Mouse (Mus musculus) lung, postnatal 0 days (tissue): ENCODE data around the gene Ctnnal1. TPM values are rescaled to one million over a fixed set of nuclear protein-coding genes. Genes with fewer than 3 reads are reported as not detected.

Source experiments
- ATAC-seq: fragments of 200-750 bp; cut with Nextera tagmentation; 2 replicates; pipeline ENCODE4 v1.8.0; 2017; ENCODE audit warnings: moderate library complexity
- DNase-seq: peaks from one replicate; pipeline ENCODE4 v3.0.0-alpha.2; 2016; ENCODE audit warnings: low spot score
- H3K27ac ChIP-seq: fragments of 300-500 bp; sonication (generic); 2 replicates; pipeline ENCODE4 v1.5.1; 2014; ENCODE audit warnings: antibody characterized with exemption, mild to moderate bottlenecking, low read length, mixed read lengths
- H3K27me3 ChIP-seq: fragments of 300-500 bp; sonication (generic); replicated peaks from 2 replicates; pipeline ENCODE4 v1.6.1; 2014; ENCODE audit warnings: low read length, mixed read lengths; ENCODE audit not compliant: insufficient read depth
- H3K36me3 ChIP-seq: fragments of 300-500 bp; sonication (generic); 2 replicates; pipeline ENCODE4 v1.6.1; 2014; ENCODE audit warnings: low read length, mixed read lengths; ENCODE audit not compliant: insufficient read depth
- H3K4me1 ChIP-seq: fragments of 300-500 bp; sonication (generic); 2 replicates; pipeline ENCODE4 v1.6.1; 2014; ENCODE audit warnings: antibody characterized with exemption, low read depth, low read length, mixed read lengths; ENCODE audit not compliant: insufficient read depth
- H3K4me2 ChIP-seq: fragments of 300-500 bp; sonication (generic); replicated peaks from 2 replicates; pipeline ENCODE4 v1.6.1; 2014; ENCODE audit warnings: low read depth, mild to moderate bottlenecking, low read length, moderate library complexity, mixed read lengths
- H3K4me3 ChIP-seq: fragments of 300-500 bp; sonication (generic); 2 replicates; pipeline ENCODE4 v1.5.1; 2014; ENCODE audit warnings: low read depth, low read length
- H3K9ac ChIP-seq: fragments of 300-500 bp; sonication (generic); replicated peaks from 2 replicates; pipeline ENCODE4 v1.6.1; 2014; ENCODE audit warnings: low read depth, mild to moderate bottlenecking
- H3K9me3 ChIP-seq: fragments of 300-500 bp; sonication (generic); 2 replicates; pipeline ENCODE4 v1.6.1; 2016; ENCODE audit warnings: low read length, mixed read lengths
- CTCF ChIP-seq: IDR thresholded peaks from 2 replicates; pipeline ENCODE4 v1.5.1; 2016; ENCODE audit warnings: antibody characterized with exemption, mild to moderate bottlenecking
- EP300 ChIP-seq: IDR thresholded peaks from 2 replicates; pipeline ENCODE4 v1.6.1; 2016; ENCODE audit warnings: antibody characterized with exemption, mild to moderate bottlenecking, control low read depth
- whole genome bisulfite sequencing: fragments of 180-500 bp; shearing (Covaris S2); extraction: QIAGEN DNeasy Blood & Tissue Kit; methylation state at CpG from one replicate; pipeline ENCODE4 v1.1.7; 2014; 5-methylcytosine and 5-hydroxymethylcytosine counted together
- polyA plus RNA-seq: library from polyadenylated mRNA; unstranded; fragments of >200 nt; fragmentation: Nextera tagmentation; extraction: Ambion mirVana; gene quantifications from 2 replicates; pipeline ENCODE4 v1.2.1, GENCODE M21; 2015

Gene Ctnnal1
- polyA plus RNA-seq, 1 experiment from 2014 or later = 16.1 TPM

DNA sequence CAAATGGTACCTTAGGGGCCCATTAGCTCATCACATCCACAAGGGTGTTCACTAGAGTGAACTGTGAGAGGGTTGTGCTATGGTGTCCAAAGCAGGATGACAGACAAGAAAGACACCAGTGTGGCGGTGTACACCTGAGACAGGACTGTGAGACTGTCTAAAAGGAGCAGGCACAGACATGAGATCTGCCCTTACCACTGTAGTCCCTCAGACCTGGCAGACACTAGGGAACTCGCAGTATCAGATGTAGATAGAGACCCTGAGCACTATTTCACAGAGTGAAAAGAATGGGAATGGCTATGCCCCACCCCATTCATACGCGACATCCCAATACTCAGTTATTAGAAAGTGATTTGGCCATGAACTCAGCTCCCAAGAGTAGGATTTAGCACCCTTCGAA is 9.1 kb downstream of the Ctnnal1 start:
- ATAC-seq (no peak), DNase-seq (no peak)
- Histone ChIP-seq H3K4me2 (no peak overlapping the region), H3K9me3 (no peaks in the 10 kb centered on the region), H3K9ac (no peak overlapping the region), H3K27me3 (no peaks in the 10 kb centered on the region), H3K4me1 (no peaks in the 10 kb centered on the region), H3K36me3 (no peaks in the 10 kb centered on the region), H3K27ac (no peak overlapping the region), H3K4me3 (no peak overlapping the region)
- TF ChIP-seq CTCF (no peak), EP300 (no peak)
- 94% methylated on average over 5 of the region's 5 CpGs for WGBS

DNA sequence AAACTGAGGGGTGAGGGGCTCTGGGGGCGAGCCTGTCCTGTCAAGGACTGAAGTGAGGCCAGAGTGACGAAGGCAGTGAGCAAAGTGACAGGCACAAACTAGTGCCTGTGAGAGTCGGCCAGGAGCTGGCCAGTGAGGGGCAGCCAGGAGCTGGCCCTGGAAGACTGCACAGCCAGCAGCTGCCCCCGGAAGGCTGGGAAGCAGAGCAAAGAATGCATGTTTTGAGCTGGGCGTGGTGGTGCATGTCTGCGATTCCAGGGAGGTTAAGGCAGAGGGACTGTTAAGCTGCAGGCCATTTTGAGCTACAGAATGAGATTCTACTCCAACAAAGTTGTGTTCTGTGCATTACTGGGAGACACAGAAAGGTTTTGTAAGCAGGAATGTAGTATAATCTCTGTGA is 14.3 kb downstream of the Ctnnal1 start:
- ATAC-seq (peak; percentile 37; the same call in 1 of the 2 replicates), DNase-seq (peak; percentile 34)
- H3K36me3 ChIP-seq = no peaks in the 10 kb centered on the region
- WGBS = 14% methylated on average over 6 of the region's 6 CpGs
- H3K9ac ChIP-seq = no peak overlapping the region
- no peak for TF ChIP-seq EP300
- TF ChIP-seq CTCF = peak; percentile 46
- no peaks in the 10 kb centered on the region for H3K27me3 ChIP-seq
- H3K4me2 ChIP-seq = no peak overlapping the region
- no peak overlapping the region for H3K4me3 ChIP-seq
- no peaks in the 10 kb centered on the region for H3K9me3 ChIP-seq
- H3K27ac ChIP-seq = no peak overlapping the region
- no peaks in the 10 kb centered on the region for H3K4me1 ChIP-seq

- DNase-seq (no peak), ATAC-seq (no peak)
- no peak overlapping the region for H3K4me3 ChIP-seq
- H3K27me3 ChIP-seq = no peaks in the 10 kb centered on the region
- no peak overlapping the region for H3K4me2 ChIP-seq
- no peaks in the 10 kb centered on the region for H3K9me3 ChIP-seq
- TF ChIP-seq CTCF (no peak), EP300 (no peak)
- H3K9ac ChIP-seq = no peak overlapping the region
- H3K36me3 ChIP-seq = 0 out of 2 replicates have a peak, but pooled peaks cover 4% of the 10 kb centered on the region
- no peaks in the 10 kb centered on the region for H3K4me1 ChIP-seq
- 86% methylated on average over 6 of the region's 6 CpGs for WGBS
- H3K27ac ChIP-seq = no peak overlapping the region
Observed at GRCm38 (mm10) chr4:56848044-56848443, 16.9 kb downstream of the Ctnnal1 start.

DNA sequence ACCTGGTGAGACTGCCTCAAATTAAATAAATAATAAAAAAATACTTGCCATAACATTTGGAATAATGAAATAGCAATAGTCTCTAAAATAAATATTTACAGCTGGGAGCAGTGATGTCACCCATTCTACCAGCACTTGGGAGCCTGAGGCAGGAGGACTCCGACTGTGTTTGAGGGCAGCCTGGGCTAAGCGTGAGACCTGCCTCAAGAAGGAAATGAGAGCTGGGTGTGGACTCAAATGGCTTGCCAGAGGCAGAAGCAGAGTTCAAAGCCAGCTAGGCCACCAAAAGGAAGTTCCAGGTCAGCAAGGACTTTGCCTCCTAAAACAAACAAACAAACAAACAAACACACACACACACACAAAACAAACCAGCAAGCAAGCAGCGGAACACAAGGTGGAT is 17.6 kb downstream of the Ctnnal1 start:
- H3K27ac ChIP-seq = no peak overlapping the region
- H3K4me3 ChIP-seq = no peak overlapping the region
- TF ChIP-seq CTCF = no peak
- TF ChIP-seq EP300 = no peak
- DNase-seq = no peak
- H3K9me3 ChIP-seq = no peaks in the 10 kb centered on the region
- no peaks in the 10 kb centered on the region for H3K27me3 ChIP-seq
- 0 out of 2 replicates have a peak, but pooled peaks cover 4% of the 10 kb centered on the region for H3K36me3 ChIP-seq
- 86% methylated on average over 3 of the region's 3 CpGs for WGBS
- no peak overlapping the region for H3K9ac ChIP-seq
- H3K4me1 ChIP-seq = no peaks in the 10 kb centered on the region
- ATAC-seq = no peak
- no peak overlapping the region for H3K4me2 ChIP-seq

- no peak for ATAC-seq
- Histone ChIP-seq H3K27ac (no peak overlapping the region), H3K9me3 (no peaks in the 10 kb centered on the region), H3K27me3 (no peaks in the 10 kb centered on the region), H3K4me2 (no peak overlapping the region), H3K9ac (no peak overlapping the region), H3K4me1 (no peaks in the 10 kb centered on the region), H3K4me3 (no peak overlapping the region), H3K36me3 (0 out of 2 replicates have a peak, but pooled peaks cover 4% of the 10 kb centered on the region)
- TF ChIP-seq EP300 (no peak), CTCF (no peak)
- DNase-seq = no peak
- WGBS = 71% methylated on average over 12 of the region's 12 CpGs
Observed at GRCm38 (mm10) chr4:56845896-56846533, 19.0 kb downstream of the Ctnnal1 start.

- WGBS = 91% methylated on average over 4 of the region's 4 CpGs
- no peaks in the 10 kb centered on the region for H3K9me3 ChIP-seq
- H3K27me3 ChIP-seq = no peaks in the 10 kb centered on the region
- H3K4me1 ChIP-seq = no peaks in the 10 kb centered on the region
- ATAC-seq (no peak), DNase-seq (no peak)
- 0 out of 2 replicates have a peak, but pooled peaks cover 7% of the 10 kb centered on the region for H3K36me3 ChIP-seq
- H3K4me3 ChIP-seq = no peak overlapping the region
- H3K27ac ChIP-seq = no peak overlapping the region
- no peak overlapping the region for H3K4me2 ChIP-seq
- H3K9ac ChIP-seq = no peak overlapping the region
- no peak for TF ChIP-seq EP300
- TF ChIP-seq CTCF = no peak
Observed at GRCm38 (mm10) chr4:56844911-56845310, 20.1 kb downstream of the Ctnnal1 start.
